11 mouse cellular contexts compared by ENCODE assay signal in genomic region chr10:99451639-99452417, GRCm38 (mm10).
DNase-seq lines count a peak whose midpoint lies in the region; ATAC-seq and TF ChIP-seq lines count a peak whose summit lies in the region.
"Had no signal": no experiment of that assay in that cellular context is flagged by ENCODE, and none has a peak within 500 bp of the region (broad histone marks: within the 10 kb centered on the region; RNA-seq: fewer than 3 reads in every experiment).

No protein-coding gene starts in this region.

- no peaks in the 10 kb centered on the region for H3K79me2 ChIP-seq in CH12.LX (replicated peaks; ENCODE audit: control insufficient read depth, extremely low read depth, insufficient read depth, poor library complexity, severe bottlenecking)

- peaks cover 0 to 15% of the 10 kb centered on the region in 2 experiments; a peak in 2 of 4 replicates for H3K4me1 ChIP-seq in CH12.LX (ENCODE audit: control insufficient read depth in 1 of 2, insufficient read depth in 2 of 2)
- H3K4me1 ChIP-seq in bone marrow macrophage, adult 2 months (ENCODE audit: control insufficient read depth, insufficient read depth, low read length): peaks cover 25% of the 10 kb centered on the region
- H3K4me1 ChIP-seq in forebrain, embryonic 16.5 days (replicated peaks; ENCODE audit: control insufficient read depth, insufficient read depth, low read length): peaks cover 11% of the 10 kb centered on the region
- H3K4me1 ChIP-seq in midbrain, embryonic 14.5 days (ENCODE audit: control insufficient read depth, insufficient read depth, low read length): peaks cover 8% of the 10 kb centered on the region; the same call in 1 of the 2 replicates

- in situ Hi-C loops in CH12.LX (cut with MboI; ENCODE audit: low pct_ligation_motif_present, low pct_unique_long_range_greater_than_20kb, low sequenced_read_pairs): loop anchor here (25.0 kb wide), 1 partner anchor 265 kb away; no protein-coding TSS in a partner anchor

- no peak for TF ChIP-seq EP300 in CH12.LX (IDR thresholded peaks at IDR 0.05; ENCODE audit: low read length)

- H3K9me3 ChIP-seq in CH12.LX (replicated peaks; ENCODE audit: low read length): no peaks in the 10 kb centered on the region
- no peaks in the 10 kb centered on the region for H3K9me3 ChIP-seq in forebrain, embryonic 16.5 days (ENCODE audit: control insufficient read depth, low read length)
- H3K9me3 ChIP-seq in midbrain, embryonic 14.5 days (ENCODE audit: control insufficient read depth, low read length): no peaks in the 10 kb centered on the region

- H3K27ac ChIP-seq in CH12.LX (ENCODE audit: insufficient read depth, low read depth): no peak overlapping the region
- H3K27ac ChIP-seq in bone marrow macrophage, adult 2 months (ENCODE audit: insufficient read depth, low read depth, low read length): peak overlapping the region; percentile 51
- peak overlapping the region; percentile 60; the same call in 1 of the 2 replicates for H3K27ac ChIP-seq in forebrain, embryonic 16.5 days (ENCODE audit: low read length)
- H3K27ac ChIP-seq in midbrain, embryonic 14.5 days (replicated peaks; ENCODE audit: low read depth, low read length): peak overlapping the region; percentile 71
- H3K27ac ChIP-seq: liver, embryonic 14.5 days had no signal

- no peak for TF ChIP-seq RAD21 in CH12.LX (IDR thresholded peaks at IDR 0.05; ENCODE audit: low read depth, low read length)

- H3K36me3 ChIP-seq in CH12.LX (replicated peaks in 1 of 2; ENCODE audit: control insufficient read depth in 1 of 2, insufficient read depth in 1 of 2, low read length in 1 of 2): no peaks in the 10 kb centered on the region
- no peaks in the 10 kb centered on the region for H3K36me3 ChIP-seq in forebrain, embryonic 16.5 days (ENCODE audit: control insufficient read depth, insufficient read depth)
- no peaks in the 10 kb centered on the region for H3K36me3 ChIP-seq in midbrain, embryonic 14.5 days (ENCODE audit: control insufficient read depth, insufficient read depth, low read length)

- DNase-seq in CH12.LX (ENCODE audit: extremely low read depth): no peak
- peak; percentile 51 for DNase-seq in midbrain, embryonic 14.5 days
- DNase-seq in natural killer cell, adult 2 months (ENCODE audit: low spot score in 2 of 2): no peak
- DNase-seq in layer of hippocampus, adult 9-10 months (ENCODE audit: low spot score): no peak
- no peak for DNase-seq in urinary bladder, adult 18-20 months (ENCODE audit: low spot score in 2 of 2)
- DNase-seq: adrenal gland, adult 2 months; cerebellum, postnatal 25 days; thymus, adult 2 months had no signal

- H3K27me3 ChIP-seq in CH12.LX (replicated peaks): no peaks in the 10 kb centered on the region
- H3K27me3 ChIP-seq in forebrain, embryonic 16.5 days (replicated peaks; ENCODE audit: control insufficient read depth, insufficient read depth, low read length): no peaks in the 10 kb centered on the region
- H3K27me3 ChIP-seq in midbrain, embryonic 14.5 days (ENCODE audit: control insufficient read depth, insufficient read depth, low read length): no peaks in the 10 kb centered on the region

- no peak overlapping the region for H3K4me3 ChIP-seq in CH12.LX (replicated peaks in 1 of 3; ENCODE audit: low read depth in 2 of 3, low read length in 2 of 3, poor library complexity in 1 of 3)
- no peak overlapping the region for H3K4me3 ChIP-seq in bone marrow macrophage, adult 2 months (ENCODE audit: insufficient read depth, low read length)
- H3K4me3 ChIP-seq in forebrain, embryonic 16.5 days (replicated peaks; ENCODE audit: low read length): no peak overlapping the region
- H3K4me3 ChIP-seq in midbrain, embryonic 14.5 days (replicated peaks; ENCODE audit: low read depth, low read length): no peak overlapping the region

- no peak for TF ChIP-seq POLR2A in CH12.LX (IDR thresholded peaks at IDR 0.05; ENCODE audit: low read depth, low read length)
- no peak for TF ChIP-seq POLR2A in bone marrow macrophage, adult 2 months (IDR thresholded peaks at IDR 0.05; ENCODE audit: borderline replicate concordance, low read depth, low read length)

- H3K4me2 ChIP-seq in CH12.LX (ENCODE audit: insufficient read depth, low read depth, poor library complexity, severe bottlenecking): 0 out of 2 replicates have a peak overlapping the region, but pooled peaks have one; percentile 11
- no peak overlapping the region for H3K4me2 ChIP-seq in forebrain, embryonic 16.5 days (ENCODE audit: low read length)
- 0 out of 2 replicates have a peak overlapping the region, but pooled peaks have one; percentile 1 for H3K4me2 ChIP-seq in midbrain, embryonic 14.5 days (ENCODE audit: low read length)

- TF ChIP-seq CTCF in CH12.LX (conservative IDR thresholded peaks at IDR 0.05 in 1 of 2, IDR thresholded peaks at IDR 0.05 in 1 of 2; ENCODE audit: low read depth in 2 of 2, low read length in 2 of 2): no peak
- TF ChIP-seq CTCF in bone marrow macrophage, adult 2 months (IDR thresholded peaks at IDR 0.05; ENCODE audit: low read depth, low read length): no peak; the same call in 1 of the 2 replicates

- WGBS in forebrain, embryonic 16.5 days: 12% methylated on average over 10 of the region's 10 CpGs
- WGBS in midbrain, embryonic 14.5 days: 14% methylated on average over 10 of the region's 10 CpGs

- no peak for ATAC-seq in forebrain, embryonic 16.5 days
- no peak for ATAC-seq in midbrain, embryonic 14.5 days (ENCODE audit: low FRiP score, low TSS enrichment)

- dilution Hi-C loops in CH12.LX (cut with MboI; ENCODE audit: extremely low pct_ligation_motif_present, extremely low pct_unique_long_range_greater_than_20kb, low sequenced_read_pairs): no loop called here

- H3K9ac ChIP-seq in CH12.LX (ENCODE audit: insufficient read depth, low read depth): no peak overlapping the region
- no peak overlapping the region for H3K9ac ChIP-seq in forebrain, embryonic 16.5 days (replicated peaks; ENCODE audit: low read depth, low read length)
- no peak overlapping the region for H3K9ac ChIP-seq in midbrain, embryonic 14.5 days (replicated peaks; ENCODE audit: low read length)
- H3K9ac ChIP-seq: liver, embryonic 14.5 days had no signal

TF ChIP-seq in CH12.LX, 34 proteins besides CTCF, POLR2A, EP300 and RAD21:
- no peak for TF ChIP-seq NRF1 (IDR thresholded peaks at IDR 0.05; ENCODE audit: low read depth, low read length)
- no peak for TF ChIP-seq IRF4 (IDR thresholded peaks at IDR 0.05; ENCODE audit: low read depth, low read length)
- TF ChIP-seq MYC (IDR thresholded peaks at IDR 0.05; ENCODE audit: low read depth, low read length): no peak
- no peak for TF ChIP-seq NELFE (IDR thresholded peaks at IDR 0.05; ENCODE audit: low read depth, low read length)
- TF ChIP-seq MAZ (IDR thresholded peaks at IDR 0.05; ENCODE audit: low read depth, low read length): no peak
- TF ChIP-seq RCOR1 (conservative IDR thresholded peaks at IDR 0.05; ENCODE audit: low read depth, low read length): no peak
- no peak for TF ChIP-seq USF1 (IDR thresholded peaks at IDR 0.05; ENCODE audit: low read depth, low read length)
- no peak for TF ChIP-seq TCF12 (IDR thresholded peaks at IDR 0.05; ENCODE audit: low read depth, low read length)
- TF ChIP-seq KAT2A (IDR thresholded peaks at IDR 0.05; ENCODE audit: insufficient replicate concordance, low read length): no peak
- TF ChIP-seq USF2 (conservative IDR thresholded peaks at IDR 0.05; ENCODE audit: low read depth, low read length): no peak
- no peak for TF ChIP-seq TBP (conservative IDR thresholded peaks at IDR 0.05; ENCODE audit: low read depth, low read length)
- no peak for TF ChIP-seq SMC3 (IDR thresholded peaks at IDR 0.05; ENCODE audit: low read depth, low read length)
